Mouse (Mus musculus): Measurements from ENCODE around the gene Pard3b. TPM values are rescaled to one million over a fixed set of nuclear protein-coding genes. Genes with fewer than 3 reads are reported as not detected.

Pard3b gene
- total RNA-seq (2015; ENCODE audit: low replicate concordance) (1.3 TPM in 1 of 2 replicates, not detected in the other), total RNA-seq (2017; ENCODE audit: low replicate concordance) (0.26 TPM in 1 of 2 replicates, not detected in the other)

GRCm38 (mm10) chr1:61638347-61639111 is at the start of gene Pard3b:
Pard3b (plus strand) TSS chr1:61638824.
- ATAC-seq (replicated peaks; ENCODE audit: low FRiP score, poor library complexity, severe bottlenecking) = no peak

GRCm38 (mm10) chr1:61616176-61616575 is 22.4 kb upstream of the Pard3b start:
- ATAC-seq (replicated peaks; ENCODE audit: low FRiP score, poor library complexity, severe bottlenecking) = no peak

GRCm38 (mm10) chr1:61620651-61621050 is 18.0 kb upstream of the Pard3b start:
- ATAC-seq (replicated peaks; ENCODE audit: low FRiP score, poor library complexity, severe bottlenecking) = no peak

- no peak for ATAC-seq (replicated peaks; ENCODE audit: low FRiP score, poor library complexity, severe bottlenecking)
These were observed 8.8 kb upstream of the Pard3b start for GRCm38 (mm10) chr1:61629857-61630256.

GRCm38 (mm10) chr1:61639114-61640093 is 780 bp downstream of the Pard3b start:
- no peak for ATAC-seq (replicated peaks; ENCODE audit: low FRiP score, poor library complexity, severe bottlenecking)

GRCm38 (mm10) chr1:61641880-61642279 is 3.3 kb downstream of the Pard3b start:
- no peak for ATAC-seq (replicated peaks; ENCODE audit: low FRiP score, poor library complexity, severe bottlenecking)

- no peak for ATAC-seq (replicated peaks; ENCODE audit: low FRiP score, poor library complexity, severe bottlenecking)
These were observed 6.4 kb downstream of the Pard3b start for GRCm38 (mm10) chr1:61645062-61645461.

- ATAC-seq (replicated peaks; ENCODE audit: low FRiP score, poor library complexity, severe bottlenecking) = no peak
These were observed 11.3 kb downstream of the Pard3b start for GRCm38 (mm10) chr1:61649964-61650363.

- ATAC-seq (replicated peaks; ENCODE audit: low FRiP score, poor library complexity, severe bottlenecking) = no peak
These were observed 13.0 kb downstream of the Pard3b start for GRCm38 (mm10) chr1:61651454-61652271.

- ATAC-seq (replicated peaks; ENCODE audit: low FRiP score, poor library complexity, severe bottlenecking) = no peak
These were observed 19.1 kb downstream of the Pard3b start for GRCm38 (mm10) chr1:61657760-61658159.

- ATAC-seq (replicated peaks; ENCODE audit: low FRiP score, poor library complexity, severe bottlenecking) = no peak
These were observed 21.3 kb downstream of the Pard3b start for GRCm38 (mm10) chr1:61659931-61660330.

- ATAC-seq (replicated peaks; ENCODE audit: low FRiP score, poor library complexity, severe bottlenecking) = no peak
These were observed 46.7 kb downstream of the Pard3b start for GRCm38 (mm10) chr1:61685221-61685814.

GRCm38 (mm10) chr1:61685921-61686320 is 47.3 kb downstream of the Pard3b start:
- no peak for ATAC-seq (replicated peaks; ENCODE audit: low FRiP score, poor library complexity, severe bottlenecking)

GRCm38 (mm10) chr1:61688301-61688700 is 49.7 kb downstream of the Pard3b start:
- ATAC-seq (replicated peaks; ENCODE audit: low FRiP score, poor library complexity, severe bottlenecking) = no peak

- ATAC-seq (replicated peaks; ENCODE audit: low FRiP score, poor library complexity, severe bottlenecking) = no peak
These were observed 60.0 kb downstream of the Pard3b start for GRCm38 (mm10) chr1:61698462-61699218.

GRCm38 (mm10) chr1:61709812-61710211 is 71.2 kb downstream of the Pard3b start:
- ATAC-seq (replicated peaks; ENCODE audit: low FRiP score, poor library complexity, severe bottlenecking) = no peak

- ATAC-seq (replicated peaks; ENCODE audit: low FRiP score, poor library complexity, severe bottlenecking) = no peak
These were observed 72.9 kb downstream of the Pard3b start for GRCm38 (mm10) chr1:61711523-61711922.

GRCm38 (mm10) chr1:61729654-61730053 is 91.0 kb downstream of the Pard3b start:
- ATAC-seq (replicated peaks; ENCODE audit: low FRiP score, poor library complexity, severe bottlenecking) = no peak

GRCm38 (mm10) chr1:61736550-61736949 is 97.9 kb downstream of the Pard3b start:
- no peak for ATAC-seq (replicated peaks; ENCODE audit: low FRiP score, poor library complexity, severe bottlenecking)

All from erythroid progenitor cell, adult 5-6 weeks (primary cell).